Mouse (Mus musculus) erythroblast, embryonic 14.5 days (primary cell): ENCODE results near the gene Fam241a.

ENCODE experiments used
- GATA1 ChIP-seq: IDR thresholded peaks from 2 replicates; pipeline ENCODE4 v1.6.1; 2012; ENCODE audit warnings: low read length, inconsistent platforms, mixed read lengths
- TAL1 ChIP-seq: IDR thresholded peaks from 3 replicates; pipeline ENCODE4 v1.6.1; 2012; ENCODE audit warnings: low read length, inconsistent platforms, mixed read lengths

- no peak for TF ChIP-seq GATA1
- no peak for TF ChIP-seq TAL1
Measured at GRCm38 (mm10) chr3:127831079-127831478, 65.0 kb downstream of the Fam241a start.
